Mouse (Mus musculus) intestine, embryonic 14.5 days (tissue): Measurements from ENCODE around the gene Ttc22. TPM values are rescaled to one million over a fixed set of nuclear protein-coding genes. Genes with fewer than 3 reads are reported as not detected.

Source experiments
- ATAC-seq: fragments of 200-750 bp; cut with Nextera tagmentation; replicated peaks from 2 replicates; pipeline ENCODE4 v1.8.0; 2017; ENCODE audit warnings: low read depth, moderate number of reproducible peaks, moderate TSS enrichment, moderate library complexity; ENCODE audit not compliant: low FRiP score, low TSS enrichment
- DNase-seq: peaks from one replicate; pipeline ENCODE4 v3.0.0-alpha.2; 2018; ENCODE audit warnings: low spot score
- H3K27ac ChIP-seq: fragments of 300-500 bp; sonication (generic); 2 replicates; pipeline ENCODE4 v1.5.1; 2014; ENCODE audit warnings: low read depth, mild to moderate bottlenecking, control low read depth
- H3K27me3 ChIP-seq: fragments of 300-500 bp; sonication (generic); replicated peaks from 2 replicates; pipeline ENCODE4 v1.6.1; 2014; ENCODE audit warnings: low read length, control low read depth; ENCODE audit not compliant: control insufficient read depth, insufficient read depth
- H3K36me3 ChIP-seq: fragments of 300-500 bp; sonication (generic); 2 replicates; pipeline ENCODE4 v1.6.1; 2014; ENCODE audit warnings: low read length, control low read depth; ENCODE audit not compliant: control insufficient read depth, insufficient read depth
- H3K4me1 ChIP-seq: fragments of 300-500 bp; sonication (generic); replicated peaks from 2 replicates; pipeline ENCODE4 v1.6.1; 2014; ENCODE audit warnings: low read length, control low read depth, mixed read lengths; ENCODE audit not compliant: control insufficient read depth, insufficient read depth
- H3K4me2 ChIP-seq: fragments of 300-500 bp; sonication (generic); 2 replicates; pipeline ENCODE4 v1.6.1; 2014; ENCODE audit warnings: low read length
- H3K4me3 ChIP-seq: fragments of 300-500 bp; sonication (generic); 2 replicates; pipeline ENCODE4 v1.5.1; 2014; ENCODE audit warnings: low read depth, low read length, control low read depth, mixed read lengths
- H3K9ac ChIP-seq: fragments of 300-500 bp; sonication (generic); 2 replicates; pipeline ENCODE4 v1.6.1; 2014; ENCODE audit warnings: mild to moderate bottlenecking, low read length
- H3K9me3 ChIP-seq: fragments of 300-500 bp; sonication (generic); 2 replicates; pipeline ENCODE4 v1.6.1; 2016; ENCODE audit warnings: low read length, control low read depth; ENCODE audit not compliant: control insufficient read depth
- WGBS: fragments of 180-500 bp; shearing (Covaris S2); extraction: QIAGEN DNeasy Blood & Tissue Kit; methylation state at CpG from one replicate; pipeline ENCODE4 v1.1.7; 2014; 5-methylcytosine and 5-hydroxymethylcytosine counted together
- polyA plus RNA-seq: library from polyadenylated mRNA; unstranded; fragments of >200 nt; fragmentation: Nextera tagmentation; extraction: Ambion mirVana; gene quantifications from 2 replicates; pipeline ENCODE4 v1.2.1, GENCODE M21; 2014

The Ttc22 gene
- polyA plus RNA-seq, 1 experiment from 2014 or later, result 2.0 TPM

DNA sequence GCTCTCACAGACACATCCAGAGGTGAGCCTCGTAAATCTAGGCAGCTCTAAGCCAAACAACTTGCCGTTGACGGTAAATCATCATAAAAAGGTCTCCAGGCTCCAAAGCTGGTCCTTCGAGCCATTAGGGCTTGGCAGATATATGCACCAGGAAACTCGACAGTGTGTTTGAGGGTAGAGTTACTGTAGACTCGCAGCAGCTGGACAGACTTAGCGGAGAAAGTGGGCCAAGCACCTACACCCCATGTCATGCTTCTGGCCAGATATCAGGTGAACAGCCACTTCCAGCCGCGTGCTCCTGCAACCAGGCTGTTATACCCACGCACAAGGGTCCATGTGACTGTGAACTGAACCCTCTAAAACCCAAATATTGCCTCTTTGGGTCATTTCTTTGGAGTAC lies 33.4 kb downstream of the Ttc22 start:
- WGBS, result 68% methylated on average over 10 of the region's 10 CpGs
- Histone ChIP-seq H3K36me3 (peaks cover 63% of the 10 kb centered on the region), H3K27ac (no peak overlapping the region)

DNA sequence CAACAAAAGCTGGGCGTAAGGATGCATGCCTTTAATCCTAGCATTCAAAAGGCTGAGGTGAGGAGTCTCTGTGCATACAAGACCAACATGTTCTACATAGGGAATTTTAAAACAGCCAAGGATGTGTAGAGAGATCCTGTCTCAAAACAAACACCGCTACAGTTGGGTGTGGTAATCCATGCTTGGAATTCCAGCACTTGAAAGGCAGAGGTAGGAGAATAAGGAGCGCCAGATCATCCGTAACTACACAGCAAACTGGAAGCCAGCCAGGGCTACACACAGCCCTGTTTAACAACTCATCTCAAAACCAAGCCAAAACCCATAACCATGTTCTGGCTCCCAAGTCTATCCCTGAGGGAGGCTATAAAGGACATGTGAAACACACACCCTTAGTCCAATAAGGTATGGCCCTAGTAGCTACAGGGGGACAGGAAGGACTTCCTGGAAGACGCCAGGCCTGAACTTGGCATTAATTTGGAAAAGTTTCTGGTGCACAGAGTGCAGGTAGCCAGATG lies 41.8 kb downstream of the Ttc22 start:
- DNase-seq, result no peak
- ATAC-seq, result no peak
- peaks cover 97% of the 10 kb centered on the region for H3K36me3 ChIP-seq
- H3K4me2 ChIP-seq, result no peak overlapping the region
- H3K27ac ChIP-seq, result no peak overlapping the region
- H3K27me3 ChIP-seq, result no peaks in the 10 kb centered on the region
- no peaks in the 10 kb centered on the region for H3K4me1 ChIP-seq
- WGBS, result 90% methylated on average over 5 of the region's 5 CpGs
- no peak overlapping the region for H3K4me3 ChIP-seq
- H3K9me3 ChIP-seq, result no peaks in the 10 kb centered on the region
- no peak overlapping the region for H3K9ac ChIP-seq

More for the DNA sequence above, 33.4 kb downstream of the Ttc22 start:
- H3K4me2 ChIP-seq, result no peak overlapping the region
- no peak overlapping the region for H3K4me3 ChIP-seq
- H3K4me1 ChIP-seq, result peaks cover 6% of the 10 kb centered on the region
- H3K9me3 ChIP-seq, result no peaks in the 10 kb centered on the region
- no peaks in the 10 kb centered on the region for H3K27me3 ChIP-seq
- DNase-seq, result no peak
- ATAC-seq, result no peak
- H3K9ac ChIP-seq, result no peak overlapping the region

DNA sequence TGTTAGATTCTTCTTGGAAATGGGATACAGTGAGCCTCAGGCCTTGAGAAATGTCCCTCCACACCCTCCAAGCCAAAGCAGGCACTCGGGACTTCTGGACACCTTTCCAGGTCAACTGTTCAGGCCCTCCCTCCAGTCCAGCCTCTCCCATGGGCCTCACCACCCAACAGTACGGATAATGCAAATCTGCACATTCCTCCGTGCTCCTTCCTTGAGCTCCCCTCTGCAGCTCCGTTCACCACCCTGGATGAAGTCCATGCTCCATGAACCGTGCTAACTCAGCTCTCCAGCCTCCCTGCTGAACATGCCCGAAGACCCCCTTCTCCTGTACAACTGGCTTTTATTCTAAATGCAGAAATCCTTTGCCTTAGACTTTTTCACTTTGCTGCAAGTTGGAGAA lies 42.5 kb downstream of the Ttc22 start:
- no peak overlapping the region for H3K4me3 ChIP-seq
- no peak overlapping the region for H3K4me2 ChIP-seq
- H3K4me1 ChIP-seq, result no peaks in the 10 kb centered on the region
- H3K27me3 ChIP-seq, result no peaks in the 10 kb centered on the region
- ATAC-seq (no peak), DNase-seq (no peak)
- H3K9me3 ChIP-seq, result no peaks in the 10 kb centered on the region
- peaks cover 97% of the 10 kb centered on the region for H3K36me3 ChIP-seq
- no peak overlapping the region for H3K9ac ChIP-seq
- H3K27ac ChIP-seq, result no peak overlapping the region
- 97% methylated on average over 6 of the region's 6 CpGs for WGBS

DNA sequence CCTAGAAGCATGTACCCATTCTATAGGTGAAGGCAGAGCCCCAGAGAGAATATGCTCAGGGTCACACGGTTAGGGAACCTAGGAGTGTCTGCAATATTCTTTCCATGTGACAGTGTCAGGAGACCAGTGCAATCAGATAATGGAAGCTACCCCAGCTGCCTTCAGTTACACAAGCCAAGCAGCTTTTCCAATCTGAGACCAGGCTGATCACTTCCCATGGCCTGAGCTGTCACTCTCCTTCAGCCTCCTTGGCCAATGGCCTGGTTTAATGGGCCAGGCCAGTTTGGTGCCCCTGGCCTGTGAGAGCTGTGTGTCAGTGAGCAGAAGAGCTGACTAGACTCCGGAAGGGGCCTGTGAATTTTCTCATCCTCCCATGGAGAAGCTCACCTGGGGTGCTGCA lies 43.0 kb downstream of the Ttc22 start:
- no peak overlapping the region for H3K27ac ChIP-seq
- no peak overlapping the region for H3K9ac ChIP-seq
- no peaks in the 10 kb centered on the region for H3K4me1 ChIP-seq
- WGBS, result 98% methylated on average over 2 of the region's 2 CpGs
- H3K9me3 ChIP-seq, result no peaks in the 10 kb centered on the region
- peaks cover 97% of the 10 kb centered on the region for H3K36me3 ChIP-seq
- no peaks in the 10 kb centered on the region for H3K27me3 ChIP-seq
- ATAC-seq (no peak), DNase-seq (no peak)
- H3K4me3 ChIP-seq, result no peak overlapping the region
- H3K4me2 ChIP-seq, result no peak overlapping the region

GRCm38 (mm10) chr4:106665673-106666072 lies 43.4 kb downstream of the Ttc22 start:
- H3K9ac ChIP-seq, result no peak overlapping the region
- peaks cover 97% of the 10 kb centered on the region for H3K36me3 ChIP-seq
- H3K4me2 ChIP-seq, result no peak overlapping the region
- no peak overlapping the region for H3K27ac ChIP-seq
- ATAC-seq (no peak), DNase-seq (no peak)
- H3K9me3 ChIP-seq, result no peaks in the 10 kb centered on the region
- 93% methylated on average over 10 of the region's 10 CpGs for WGBS
- H3K27me3 ChIP-seq, result no peaks in the 10 kb centered on the region
- no peak overlapping the region for H3K4me3 ChIP-seq
- no peaks in the 10 kb centered on the region for H3K4me1 ChIP-seq

DNA sequence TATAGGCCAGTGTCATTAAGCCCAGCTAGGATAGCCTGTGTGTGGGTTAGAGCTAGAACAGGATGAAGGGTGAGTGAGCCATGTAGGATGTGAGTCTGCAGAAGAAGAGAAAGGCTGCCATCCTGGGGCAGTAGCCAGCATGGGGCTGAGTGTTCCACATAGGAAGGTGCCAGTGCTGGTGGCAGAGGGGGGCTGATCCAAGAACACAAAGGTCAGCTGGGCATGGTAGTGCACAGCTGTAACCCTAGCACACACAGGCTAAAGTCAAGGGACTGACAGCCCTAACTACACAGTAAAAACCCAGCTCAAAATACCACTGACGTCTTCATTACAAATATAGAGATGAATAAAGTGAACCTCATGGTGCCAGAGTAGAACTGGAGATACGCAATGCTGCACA lies 44.3 kb downstream of the Ttc22 start:
- Histone ChIP-seq H3K36me3 (peaks cover 98% of the 10 kb centered on the region), H3K27me3 (no peaks in the 10 kb centered on the region), H3K27ac (no peak overlapping the region), H3K9ac (no peak overlapping the region), H3K4me3 (no peak overlapping the region), H3K4me2 (no peak overlapping the region), H3K4me1 (no peaks in the 10 kb centered on the region), H3K9me3 (no peaks in the 10 kb centered on the region)
- 85% methylated on average over 2 of the region's 2 CpGs for WGBS
- DNase-seq (no peak), ATAC-seq (no peak)

DNA sequence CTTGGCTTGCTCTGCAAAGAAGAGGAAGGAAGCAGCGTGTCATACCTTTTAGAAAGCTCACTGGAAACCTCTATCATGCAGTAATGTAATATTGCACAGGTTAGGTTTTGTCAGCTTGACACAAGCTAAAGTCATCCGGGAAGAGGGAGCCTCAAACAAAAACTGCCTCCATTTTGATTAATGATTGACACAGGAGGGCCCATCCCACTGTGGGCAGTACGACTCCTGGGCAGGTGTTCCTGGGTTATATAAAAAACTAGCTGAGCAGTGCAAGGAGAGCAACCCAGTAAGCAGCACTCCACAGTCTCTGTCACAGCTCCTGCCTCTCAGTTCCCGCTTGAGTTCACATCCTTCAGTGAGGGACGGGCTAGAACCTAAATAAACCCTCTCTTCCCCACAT lies 54.5 kb downstream of the Ttc22 start:
- ATAC-seq (no peak), DNase-seq (no peak)
- H3K4me1 ChIP-seq, result peaks cover 7% of the 10 kb centered on the region
- no peaks in the 10 kb centered on the region for H3K27me3 ChIP-seq
- no peak overlapping the region for H3K4me2 ChIP-seq
- no peak overlapping the region for H3K4me3 ChIP-seq
- 80% methylated on average over 5 of the region's 5 CpGs for WGBS
- H3K9ac ChIP-seq, result no peak overlapping the region
- no peak overlapping the region for H3K27ac ChIP-seq
- no peaks in the 10 kb centered on the region for H3K9me3 ChIP-seq
- H3K36me3 ChIP-seq, result peaks cover 54% of the 10 kb centered on the region

GRCm38 (mm10) chr4:106678442-106679118 lies 56.3 kb downstream of the Ttc22 start, which contains the start of gene Ttc4:
Gene Ttc4 (minus strand): TSS chr4:106678944.
- peak within 1 kb of the TSS; percentile 89 for H3K4me2 ChIP-seq
- H3K9ac ChIP-seq, result peak within 1 kb of the TSS; percentile 79
- H3K9me3 ChIP-seq, result no peaks in the 10 kb centered on the region
- H3K36me3 ChIP-seq, result peaks cover 36% of the 10 kb centered on the region
- peak within 1 kb of the TSS; percentile 54 for H3K27ac ChIP-seq
- peak; percentile 99 for ATAC-seq
- peaks cover 7% of the 10 kb centered on the region for H3K4me1 ChIP-seq
- H3K27me3 ChIP-seq, result no peaks in the 10 kb centered on the region
- peak; percentile 97 for DNase-seq
- under 1% methylated on average over 43 of the region's 43 CpGs for WGBS
- peak within 1 kb of the TSS; percentile 88 for H3K4me3 ChIP-seq

- H3K4me2 ChIP-seq, result peak overlapping the region; percentile 89
- H3K9me3 ChIP-seq, result no peaks in the 10 kb centered on the region
- H3K27ac ChIP-seq, result no peak overlapping the region
- ATAC-seq (peak; percentile 52), DNase-seq (no peak)
- H3K27me3 ChIP-seq, result no peaks in the 10 kb centered on the region
- peak overlapping the region; percentile 88; the same call in 1 of the 2 replicates for H3K4me3 ChIP-seq
- H3K9ac ChIP-seq, result no peak overlapping the region
- H3K36me3 ChIP-seq, result peaks cover 30% of the 10 kb centered on the region
- H3K4me1 ChIP-seq, result peaks cover 7% of the 10 kb centered on the region
- WGBS, result 40% methylated on average over 3 of the region's 3 CpGs
Measured at GRCm38 (mm10) chr4:106679152-106679551, 56.9 kb downstream of the Ttc22 start.
